Mouse (Mus musculus) lung, postnatal 0 days (tissue): ENCODE results near the gene Acsf3.

Experiments
- CTCF ChIP-seq: IDR thresholded peaks from 2 replicates; pipeline ENCODE4 v1.5.1; 2016; ENCODE audit warnings: antibody characterized with exemption, mild to moderate bottlenecking
- EP300 ChIP-seq: IDR thresholded peaks from 2 replicates; pipeline ENCODE4 v1.6.1; 2016; ENCODE audit warnings: antibody characterized with exemption, mild to moderate bottlenecking, control low read depth

GRCm38 (mm10) chr8:122829396-122829795 lies 54.1 kb downstream of the Acsf3 start:
- TF ChIP-seq EP300: no peak
- no peak for TF ChIP-seq CTCF
